Mouse (Mus musculus) testis, adult 2 months (tissue): ENCODE measurements around the gene Tead3. TPM values are rescaled to one million over a fixed set of nuclear protein-coding genes. Genes with fewer than 3 reads are reported as not detected.
A peak's percentile ranks its signal among the peaks of the same experiment; 100 is the strongest.

Experiments
- H3K27ac ChIP-seq: fragments of 200-500 bp; 2 replicates; pipeline ENCODE4 v1.5.1; 2012; ENCODE audit warnings: low read depth, low read length; ENCODE audit not compliant: control insufficient read depth, insufficient read depth
- H3K27me3 ChIP-seq: fragments of 200-500 bp; 2 replicates; pipeline ENCODE4 v1.6.1; 2012; ENCODE audit warnings: mild to moderate bottlenecking, low read length, moderate library complexity; ENCODE audit not compliant: control insufficient read depth, insufficient read depth
- H3K36me3 ChIP-seq: fragments of 200-500 bp; 2 replicates; pipeline ENCODE4 v1.6.1; 2012; ENCODE audit warnings: mild to moderate bottlenecking, low read length; ENCODE audit not compliant: control insufficient read depth, insufficient read depth
- H3K4me1 ChIP-seq: fragments of 200-500 bp; 2 replicates; pipeline ENCODE4 v1.6.1; 2012; ENCODE audit warnings: low read length; ENCODE audit not compliant: control insufficient read depth, insufficient read depth
- H3K4me3 ChIP-seq: fragments of 200-500 bp; 2 replicates; pipeline ENCODE4 v1.5.1; 2012; ENCODE audit warnings: low read depth, mild to moderate bottlenecking, low read length, moderate library complexity, mixed read lengths; ENCODE audit not compliant: control insufficient read depth
- CTCF ChIP-seq: fragments of 200-500 bp; IDR thresholded peaks from 2 replicates; pipeline ENCODE4 v1.5.1; 2012; ENCODE audit warnings: low read depth, mild to moderate bottlenecking, inconsistent platforms, low read length, moderate library complexity; ENCODE audit not compliant: control insufficient read depth, insufficient read depth, insufficient replicate concordance
- POLR2A ChIP-seq: fragments of 200-500 bp; IDR thresholded peaks from 2 replicates; pipeline ENCODE4 v1.6.1; 2012; ENCODE audit warnings: low read depth, mild to moderate bottlenecking, inconsistent platforms, low read length, moderate library complexity; ENCODE audit not compliant: control insufficient read depth
- polyA plus RNA-seq: library from polyadenylated mRNA; depleted of rRNA; stranded (reverse); fragments of >200 nt; gene quantifications from 2 replicates; pipeline ENCODE4 v1.2.3, GENCODE M21; 2012

The Tead3 gene
- polyA plus RNA-seq, 1 experiment = 3.2 TPM

DNA sequence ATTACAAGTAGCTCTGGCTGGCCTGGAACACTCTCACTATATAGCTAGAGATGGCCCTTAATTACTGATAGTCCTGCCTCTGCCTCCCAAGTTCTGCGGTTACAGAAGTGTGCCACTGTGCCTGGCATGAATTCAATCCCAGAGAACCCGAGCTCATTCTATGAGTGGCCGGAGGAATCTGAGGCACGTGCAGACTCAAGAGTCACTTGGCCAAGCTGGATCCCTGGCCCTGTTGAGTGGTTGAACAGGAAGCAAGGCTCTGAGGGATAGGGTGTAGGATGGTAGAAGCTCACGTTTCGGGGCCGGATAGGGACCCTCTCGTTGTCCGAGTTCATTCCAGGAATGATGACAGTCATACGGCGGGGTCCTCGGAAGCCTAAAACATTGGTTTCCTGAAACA is 5.3 kb upstream of the Tead3 start:
- H3K4me1 ChIP-seq = peaks cover 15% of the 10 kb centered on the region
- no peak overlapping the region for H3K4me3 ChIP-seq
- no peak for TF ChIP-seq POLR2A
- TF ChIP-seq CTCF = no peak

DNA sequence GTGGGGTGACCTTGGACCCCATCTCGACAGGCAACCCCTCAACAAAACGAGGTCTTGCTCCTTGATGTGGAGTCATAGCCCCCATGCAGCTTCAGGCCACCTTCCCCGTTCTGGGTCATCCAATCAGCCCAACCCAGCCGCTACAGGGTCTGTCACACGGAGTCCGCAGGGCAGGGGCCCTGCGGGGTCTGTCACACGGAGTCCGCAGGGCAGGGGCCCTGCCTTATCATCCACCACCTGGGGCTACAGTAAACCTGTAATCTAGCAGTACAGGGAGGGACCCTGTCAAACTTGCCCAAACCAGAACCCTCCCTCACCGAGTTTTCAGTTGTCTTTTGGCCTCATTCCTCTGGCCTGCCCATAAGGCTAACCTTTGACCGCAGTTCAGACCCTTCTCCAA is 1.4 kb upstream of the Tead3 start:
- Histone ChIP-seq H3K4me3 (no peak overlapping the region), H3K27ac (no peak overlapping the region), H3K27me3 (no peaks in the 10 kb centered on the region), H3K4me1 (peaks cover 15% of the 10 kb centered on the region), H3K36me3 (no peaks in the 10 kb centered on the region)
- no peak for TF ChIP-seq CTCF
- no peak for TF ChIP-seq POLR2A

More for the DNA sequence above, 5.3 kb upstream of the Tead3 start:
- no peak overlapping the region for H3K27ac ChIP-seq
- no peaks in the 10 kb centered on the region for H3K27me3 ChIP-seq
- no peaks in the 10 kb centered on the region for H3K36me3 ChIP-seq

DNA sequence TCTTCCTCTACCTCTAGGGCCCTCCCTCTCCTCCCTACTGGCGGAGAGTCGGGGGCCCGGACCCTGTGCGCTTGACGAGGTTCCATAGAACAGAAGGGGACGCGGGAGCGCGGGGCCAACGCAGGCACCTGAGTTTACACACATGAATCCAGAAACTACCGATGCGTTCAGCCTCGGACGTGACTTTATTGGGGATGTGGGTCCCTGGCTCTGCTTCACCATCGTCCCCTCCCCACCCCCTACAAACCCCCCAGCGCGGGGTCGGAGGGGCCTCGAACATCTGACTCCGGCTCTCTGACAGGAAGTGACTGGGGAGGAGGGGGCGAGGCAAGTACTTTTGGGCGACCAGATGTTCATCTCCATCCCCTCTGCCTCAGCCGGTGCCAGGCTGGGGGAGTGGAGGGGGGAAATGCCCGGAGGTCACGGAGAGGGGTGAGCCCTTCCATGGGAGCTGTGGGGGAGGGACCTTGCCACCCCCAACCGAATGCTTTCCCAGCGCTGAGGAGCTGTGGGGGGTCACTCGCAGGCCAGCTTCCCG is 805 bp upstream of the Tead3 start:
- TF ChIP-seq POLR2A (no peak), CTCF (no peak)
- Histone ChIP-seq H3K36me3 (no peaks in the 10 kb centered on the region), H3K4me3 (peak overlapping the region; percentile 84; the same call in 1 of the 2 replicates), H3K27me3 (no peaks in the 10 kb centered on the region), H3K4me1 (peaks cover 15% of the 10 kb centered on the region), H3K27ac (no peak overlapping the region)

DNA sequence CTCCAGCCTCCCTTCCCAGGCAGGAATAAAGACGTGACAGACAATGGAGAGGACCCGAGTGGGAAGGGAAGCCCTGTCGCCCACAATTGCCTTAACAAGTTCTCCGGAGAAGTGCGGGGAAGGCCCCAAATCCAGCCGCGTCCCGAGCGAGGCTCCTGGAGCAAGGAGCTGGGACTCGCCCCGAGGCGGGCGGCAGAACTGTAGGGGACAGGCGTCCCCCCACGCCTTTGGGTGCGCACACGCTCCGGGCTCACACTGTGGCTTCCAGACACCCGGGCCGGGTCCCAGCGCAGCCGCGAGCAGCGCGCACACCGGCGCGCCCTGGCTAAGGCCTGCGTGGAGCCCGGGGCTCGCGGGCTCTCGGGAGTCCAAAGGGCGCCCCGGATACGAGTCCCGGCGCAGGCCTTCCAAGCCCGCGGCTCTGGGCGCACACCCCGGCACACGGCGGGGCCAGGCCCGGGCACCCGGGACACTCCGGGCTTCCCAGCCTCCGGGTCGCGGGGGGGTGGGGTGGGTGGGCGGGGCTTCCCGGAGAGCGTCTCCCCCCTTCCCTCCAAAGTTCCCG is 634 bp downstream of the Tead3 start:
- H3K4me3 ChIP-seq = peak overlapping the region; percentile 75
- TF ChIP-seq POLR2A (no peak), CTCF (no peak)
- no peak overlapping the region for H3K27ac ChIP-seq
- H3K36me3 ChIP-seq = no peaks in the 10 kb centered on the region
- H3K27me3 ChIP-seq = no peaks in the 10 kb centered on the region
- peaks cover 15% of the 10 kb centered on the region for H3K4me1 ChIP-seq

DNA sequence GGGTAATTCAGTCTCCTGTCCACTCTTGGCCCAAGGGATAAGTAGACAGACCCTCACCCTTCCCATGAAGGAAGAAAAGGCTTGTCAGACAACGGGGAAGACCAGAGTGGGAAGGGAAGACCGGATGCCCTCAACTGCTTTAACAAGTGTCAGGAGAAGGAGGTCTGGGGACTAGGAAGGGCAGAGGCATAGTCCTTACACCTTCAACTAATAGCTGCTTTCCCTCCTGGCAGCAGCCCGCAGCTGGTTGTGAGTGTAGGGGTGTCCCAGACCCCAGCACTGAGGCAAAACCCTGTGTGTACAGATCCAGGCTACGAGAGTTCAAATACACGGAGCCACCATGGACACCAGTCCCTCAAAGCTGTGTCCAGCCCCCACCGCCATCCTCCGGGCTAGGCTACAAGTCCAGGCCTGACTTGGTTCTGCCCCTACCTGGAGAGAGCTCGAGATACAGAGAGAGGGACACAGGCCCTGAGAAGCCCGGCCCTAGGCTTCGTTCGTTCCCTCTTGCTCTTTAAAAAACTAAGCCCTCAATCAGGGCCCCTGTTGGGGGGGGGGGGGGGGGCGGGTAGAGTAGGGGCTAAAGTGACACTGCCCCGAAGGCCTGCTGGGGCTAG is 1.2 kb downstream of the Tead3 start:
- Histone ChIP-seq H3K36me3 (no peaks in the 10 kb centered on the region), H3K4me1 (peaks cover 15% of the 10 kb centered on the region), H3K4me3 (peak overlapping the region; percentile 75), H3K27me3 (no peaks in the 10 kb centered on the region), H3K27ac (no peak overlapping the region)
- TF ChIP-seq POLR2A (no peak), CTCF (no peak)

DNA sequence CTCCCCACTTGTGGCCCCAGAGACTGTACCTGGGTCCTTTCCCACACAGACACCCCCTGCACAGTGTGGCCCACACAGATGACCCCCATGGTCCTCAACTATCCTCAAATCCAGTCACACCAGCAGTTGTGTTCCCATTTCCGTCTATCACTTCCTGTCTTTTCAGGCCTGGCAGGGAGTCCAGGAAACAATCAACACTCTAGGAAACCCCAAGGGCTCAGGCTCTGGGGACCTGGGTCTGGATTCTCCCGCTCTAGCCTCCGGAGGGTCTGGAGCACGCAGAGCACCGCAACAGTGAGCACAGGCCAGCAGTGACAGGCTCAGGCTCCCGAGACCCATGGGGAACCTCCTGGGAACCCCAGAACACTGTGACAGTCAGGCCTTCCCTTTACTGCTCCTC is 2.4 kb downstream of the Tead3 start:
- no peaks in the 10 kb centered on the region for H3K27me3 ChIP-seq
- no peak overlapping the region for H3K4me3 ChIP-seq
- no peaks in the 10 kb centered on the region for H3K36me3 ChIP-seq
- H3K4me1 ChIP-seq = peaks cover 15% of the 10 kb centered on the region
- no peak for TF ChIP-seq CTCF
- no peak for TF ChIP-seq POLR2A
- H3K27ac ChIP-seq = no peak overlapping the region

DNA sequence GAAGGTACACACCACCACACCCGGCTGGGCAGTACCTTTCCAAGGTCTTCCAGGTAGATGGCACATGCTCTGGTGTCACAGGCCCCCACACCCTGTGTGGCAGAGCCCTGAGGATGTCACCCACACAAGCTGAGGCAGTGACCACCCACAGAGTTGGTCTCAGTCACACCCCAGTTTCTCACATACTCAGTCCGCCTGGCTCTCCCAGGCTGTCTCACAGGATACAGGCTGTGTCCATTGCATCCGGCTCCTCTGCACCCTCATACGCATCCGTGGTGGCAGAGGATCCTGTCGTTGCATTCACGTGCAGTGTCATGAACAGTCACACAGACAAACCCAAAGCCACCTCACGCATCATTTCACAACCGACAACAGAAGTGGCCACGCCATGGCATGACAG is 3.3 kb downstream of the Tead3 start:
- Histone ChIP-seq H3K36me3 (no peaks in the 10 kb centered on the region), H3K4me1 (peaks cover 15% of the 10 kb centered on the region), H3K27ac (no peak overlapping the region), H3K4me3 (no peak overlapping the region), H3K27me3 (no peaks in the 10 kb centered on the region)
- TF ChIP-seq POLR2A = no peak
- TF ChIP-seq CTCF = peak; percentile 3; the same call in 1 of the 2 replicates
